Mouse (Mus musculus): Measurements from ENCODE around the gene Vmn1r59. TPM values are rescaled to one million over a fixed set of nuclear protein-coding genes. Genes with fewer than 3 reads are reported as not detected.

The Vmn1r59 gene
- polyA plus RNA-seq (2012; rRNA removed): not detected in 2 replicates

GRCm38 (mm10) chr7:5456674-5457073, at the start of gene Vmn1r59:
TSS of gene Vmn1r59 (minus strand) at chr7:5456774.

GRCm38 (mm10) chr7:5493856-5494255, 37.3 kb upstream of the Vmn1r59 start, which contains the start of gene Vmn2r28:
TSS of gene Vmn2r28 (minus strand) at chr7:5493956.

GRCm38 (mm10) chr7:5413296-5413695, 43.3 kb downstream of the Vmn1r59 start, which contains the start of gene Vmn1r58:
TSS of gene Vmn1r58 (minus strand) at chr7:5413396.

Other genes starting within 250 kb of the Vmn1r59 start
- gene Vmn1r57, start 238.3 kb downstream of the Vmn1r59 start, polyA plus RNA-seq (2012; rRNA removed): not detected in 2 replicates
- not detected in 2 replicates for gene Gm5065, start 106.2 kb downstream of the Vmn1r59 start, polyA plus RNA-seq (2012; rRNA removed)
- not detected in 2 replicates for gene Nlrp2, start 105.7 kb downstream of the Vmn1r59 start, polyA plus RNA-seq (2012; rRNA removed)
- gene Vmn1r58, start 43.4 kb downstream of the Vmn1r59 start, polyA plus RNA-seq (2012; rRNA removed): not detected in 2 replicates
- not detected in 2 replicates for gene Vmn2r28, start 37.2 kb upstream of the Vmn1r59 start, polyA plus RNA-seq (2012; rRNA removed)
- not detected in 2 replicates for gene Vmn1r60, start 90.5 kb upstream of the Vmn1r59 start, polyA plus RNA-seq (2012; rRNA removed)
- gene Vmn1r61, start 156.5 kb upstream of the Vmn1r59 start, polyA plus RNA-seq (2012; rRNA removed): not detected in 2 replicates
- not detected in 2 replicates for gene Vmn1r62, start 216.9 kb upstream of the Vmn1r59 start, polyA plus RNA-seq (2012; rRNA removed)